Mouse (Mus musculus) large intestine, adult 2 months (tissue): Measurements from ENCODE around the gene Mob1b. TPM values are rescaled to one million over a fixed set of nuclear protein-coding genes. Genes with fewer than 3 reads are reported as not detected.
A peak's percentile ranks its signal among the peaks of the same experiment; 100 is the strongest.

Experiments used
- DNase-seq: peaks from one replicate; pipeline ENCODE4 v3.0.0-alpha.2; 2012; ENCODE audit warnings: low read depth, low spot score
- WGBS: fragments of 180-500 bp; shearing (Covaris S2); methylation state at CpG from one replicate; pipeline ENCODE4 v1.1.7; 2018; 5-methylcytosine and 5-hydroxymethylcytosine counted together
- polyA plus RNA-seq: library from polyadenylated mRNA; depleted of rRNA; stranded (reverse); fragments of >200 nt; gene quantifications from 2 replicates; pipeline ENCODE4 v1.2.3, GENCODE M21; 2012

Mob1b gene
- polyA plus RNA-seq, 1 experiment = 4.0 TPM

- WGBS = 9% methylated on average over 6 of the region's 6 CpGs
- DNase-seq = no peak
These were observed 44.9 kb downstream of the Mob1b start for GRCm38 (mm10) chr5:88765587-88765986.

GRCm38 (mm10) chr5:88766121-88766520, 45.5 kb downstream of the Mob1b start:
- no peak for DNase-seq
- WGBS = 47% methylated on average over 6 of the region's 6 CpGs

DNA sequence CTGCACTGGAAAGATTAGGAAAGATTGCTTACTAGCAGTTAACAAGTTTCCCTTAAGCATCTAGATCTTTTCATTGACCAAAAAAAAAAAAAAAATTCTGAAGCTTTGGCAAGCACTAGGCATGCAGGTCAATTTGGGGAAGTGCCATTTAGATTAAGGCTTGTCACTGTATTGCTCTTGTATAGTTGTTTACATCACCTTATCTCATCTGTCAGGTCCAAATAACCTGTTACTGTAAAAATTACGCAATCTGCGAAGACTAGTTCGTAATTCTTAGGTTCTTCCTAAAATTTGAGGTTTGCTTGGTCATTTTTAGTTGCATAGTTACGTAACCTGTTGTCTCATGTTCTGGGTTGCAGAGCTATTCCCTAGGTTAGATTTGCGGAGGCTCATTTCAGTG, 46.2 kb downstream of the Mob1b start:
- no peak for DNase-seq

GRCm38 (mm10) chr5:88768201-88768600, 47.5 kb downstream of the Mob1b start:
- WGBS = 32% methylated on average over 6 of the region's 6 CpGs
- peak; percentile 65 for DNase-seq

More for the DNA sequence above, 46.2 kb downstream of the Mob1b start:
- 63% methylated on average over 5 of the region's 5 CpGs for WGBS

- 66% methylated on average over 7 of the region's 7 CpGs for WGBS
- no peak for DNase-seq
These were observed 61.6 kb downstream of the Mob1b start for GRCm38 (mm10) chr5:88782072-88782765.

- 76% methylated on average over 1 of the region's 1 CpGs for WGBS
These were observed 64.4 kb downstream of the Mob1b start for GRCm38 (mm10) chr5:88785059-88785458.

DNA sequence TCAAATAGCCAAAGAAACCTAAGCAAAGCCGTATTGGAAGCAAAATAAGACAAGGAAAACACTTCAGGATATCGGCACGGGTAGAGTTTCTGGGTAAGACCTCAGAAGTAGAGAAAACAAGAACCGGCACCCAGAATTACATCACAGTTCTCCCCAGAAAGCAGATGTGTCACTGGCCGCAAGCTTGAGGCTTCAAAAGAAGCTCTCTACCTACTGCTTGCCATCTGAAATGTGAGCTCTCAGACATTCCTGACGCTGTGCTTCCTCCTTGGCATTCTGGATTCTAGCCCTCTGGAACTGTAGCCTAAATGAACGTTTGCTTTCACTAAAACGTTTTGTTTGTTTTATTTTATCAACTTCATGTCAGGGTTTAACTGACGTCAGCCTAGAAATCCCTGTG, 70.0 kb downstream of the Mob1b start:
- WGBS = 38% methylated on average over 9 of the region's 9 CpGs
- no peak for DNase-seq

More at GRCm38 (mm10) chr5:88785059-88785458, 64.4 kb downstream of the Mob1b start:
- DNase-seq = no peak

DNA sequence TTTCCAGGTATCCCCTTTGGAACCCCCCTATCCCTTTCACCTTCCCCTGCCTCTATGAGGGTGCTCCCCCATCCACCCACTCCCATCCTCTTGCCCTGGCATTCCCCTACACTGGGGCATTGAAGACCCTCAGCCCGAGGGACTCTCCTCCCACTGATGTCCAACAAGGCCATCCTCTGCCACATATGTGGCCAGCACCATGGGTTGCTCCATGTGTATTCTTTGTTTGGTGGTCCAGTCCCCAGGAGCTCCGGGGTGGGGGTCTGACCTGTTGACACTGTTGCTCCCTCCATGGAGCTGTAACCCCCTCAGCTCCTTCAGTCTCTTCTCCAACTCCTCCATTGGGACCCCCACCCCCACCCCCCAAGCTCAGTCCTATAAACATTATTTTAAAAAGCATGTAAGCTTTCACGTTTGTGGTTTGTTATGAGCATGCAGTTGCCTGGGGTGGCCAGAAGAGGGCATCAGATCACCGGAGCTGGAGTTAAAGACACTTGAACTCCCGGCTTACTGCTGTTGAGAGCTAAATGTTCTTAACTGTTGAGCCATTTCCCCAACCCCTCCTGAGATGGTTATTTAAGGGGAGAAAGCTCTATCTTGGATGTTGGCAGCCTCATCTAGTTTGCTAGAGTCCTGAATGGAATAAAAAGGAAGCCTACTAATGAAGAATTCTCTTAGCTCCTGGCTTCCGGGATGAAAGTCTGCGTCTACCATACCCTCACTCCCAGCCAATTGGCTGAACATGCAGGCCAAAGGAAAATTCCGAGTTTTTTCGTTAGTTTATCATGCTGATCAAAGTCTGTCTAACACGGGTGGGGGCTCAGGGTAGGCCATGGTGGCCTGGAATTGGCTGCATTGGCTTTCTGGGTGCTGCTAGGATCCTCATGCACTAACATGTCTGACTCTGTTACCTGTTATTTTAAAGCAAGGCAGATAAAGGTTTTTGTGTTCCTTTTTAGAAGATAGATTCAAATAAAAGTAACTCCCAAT, 70.9 kb downstream of the Mob1b start:
- DNase-seq = no peak
- 34% methylated on average over 10 of the region's 10 CpGs for WGBS

DNA sequence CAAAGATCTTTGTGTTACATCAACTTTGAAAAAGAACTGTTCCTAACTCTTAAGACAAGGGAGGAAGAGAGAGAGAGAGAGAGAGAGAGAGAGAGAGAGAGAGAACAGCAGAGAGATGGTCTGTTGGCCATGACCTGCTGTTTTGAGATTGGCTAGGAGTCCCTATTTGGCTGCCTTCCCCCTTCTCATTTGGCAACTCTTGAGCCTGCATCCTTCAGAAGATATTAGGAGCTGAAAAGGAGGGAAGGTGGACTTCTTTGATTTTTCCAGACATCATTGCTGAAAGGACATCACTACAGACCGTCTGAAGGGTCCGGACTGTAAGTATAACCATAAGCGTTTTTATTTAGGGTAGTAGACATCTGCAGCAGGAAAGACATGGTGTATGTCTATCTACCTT, 73.0 kb downstream of the Mob1b start:
- no peak for DNase-seq
- WGBS = 88% methylated on average over 3 of the region's 3 CpGs

GRCm38 (mm10) chr5:88795910-88796584, 75.4 kb downstream of the Mob1b start:
- WGBS = 27% methylated on average over 9 of the region's 9 CpGs
- no peak for DNase-seq

DNA sequence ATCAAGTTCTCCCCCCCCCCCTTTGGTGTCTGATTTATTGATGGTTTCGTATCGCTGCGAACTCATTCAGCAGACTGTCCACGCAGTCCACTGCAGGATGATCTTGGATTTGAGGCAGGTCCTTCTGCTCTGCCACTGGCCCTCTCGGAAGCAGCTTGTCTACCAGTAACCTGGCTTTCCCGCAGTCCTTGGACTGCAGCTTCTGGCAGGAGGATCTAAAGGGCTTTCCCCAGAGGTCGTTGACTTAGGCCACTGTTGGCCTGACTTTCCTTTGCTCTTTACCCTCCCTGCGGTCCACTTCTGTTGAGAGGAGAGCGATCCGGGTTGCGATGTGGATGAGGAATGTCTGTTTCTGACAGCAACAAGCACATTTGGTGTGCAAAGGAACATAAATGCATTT, 75.9 kb downstream of the Mob1b start:
- no peak for DNase-seq
- 22% methylated on average over 11 of the region's 11 CpGs for WGBS

GRCm38 (mm10) chr5:88797121-88797520, 76.5 kb downstream of the Mob1b start:
- DNase-seq = no peak
- WGBS = 41% methylated on average over 6 of the region's 6 CpGs

GRCm38 (mm10) chr5:88805616-88806015, 85.0 kb downstream of the Mob1b start:
- 52% methylated on average over 4 of the region's 4 CpGs for WGBS
- no peak for DNase-seq

DNA sequence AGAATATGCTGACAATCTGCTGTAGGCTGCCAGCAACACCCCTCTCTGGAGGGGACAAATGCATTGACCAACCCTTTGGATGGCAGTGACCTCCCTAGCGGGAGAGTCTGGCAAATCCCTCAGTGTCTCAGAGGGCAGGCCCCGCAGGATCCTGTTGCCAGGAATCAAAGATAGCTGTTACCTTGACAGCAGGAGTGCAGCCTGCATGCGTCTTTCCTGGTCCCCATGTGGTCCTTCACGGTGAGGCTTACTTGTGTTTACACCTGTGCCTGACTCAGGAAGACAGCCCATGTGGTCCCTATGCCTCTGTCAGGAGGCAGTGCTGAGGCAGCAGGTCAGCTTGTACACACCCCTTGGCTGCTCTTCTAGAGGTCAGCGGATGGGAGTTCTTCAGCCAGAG, 85.6 kb downstream of the Mob1b start:
- no peak for DNase-seq
- 45% methylated on average over 5 of the region's 5 CpGs for WGBS

GRCm38 (mm10) chr5:88807342-88807741, 86.7 kb downstream of the Mob1b start:
- DNase-seq = no peak
- WGBS = 51% methylated on average over 9 of the region's 9 CpGs

GRCm38 (mm10) chr5:88813188-88813587, 92.5 kb downstream of the Mob1b start:
- 73% methylated on average over 2 of the region's 2 CpGs for WGBS
- DNase-seq = no peak
